Mouse (Mus musculus): ENCODE measurements around the gene Abhd11. TPM values are rescaled to one million over a fixed set of nuclear protein-coding genes. Genes with fewer than 3 reads are reported as not detected.

Gene Abhd11
- polyA plus RNA-seq, 1 experiment from 2014 or later, result 42.7 TPM

GRCm38 (mm10) chr5:135053356-135053755, 44.4 kb downstream of the Abhd11 start:
- H3K4me3 ChIP-seq (ENCODE audit: low read depth, low read length), result no peak overlapping the region
- DNase-seq (ENCODE audit: low spot score) (no peak), ATAC-seq (replicated peaks; ENCODE audit: insufficient number of reproducible peaks, low FRiP score, low TSS enrichment, low read depth) (no peak)
- no peak overlapping the region for H3K9ac ChIP-seq (replicated peaks; ENCODE audit: low read length)
- WGBS, result 91% methylated on average over 12 of the region's 12 CpGs
- H3K27me3 ChIP-seq (ENCODE audit: control insufficient read depth, insufficient read depth, low read length), result no peaks in the 10 kb centered on the region
- H3K27ac ChIP-seq (replicated peaks; ENCODE audit: low read depth, low read length), result no peak overlapping the region
- H3K9me3 ChIP-seq (replicated peaks; ENCODE audit: control insufficient read depth, low read length), result no peaks in the 10 kb centered on the region
- H3K4me1 ChIP-seq (ENCODE audit: control insufficient read depth, insufficient read depth, low read length), result no peaks in the 10 kb centered on the region
- no peak overlapping the region for H3K4me2 ChIP-seq (ENCODE audit: low read depth, low read length)
- H3K36me3 ChIP-seq (replicated peaks; ENCODE audit: control insufficient read depth, insufficient read depth, low read depth, low read length), result no peaks in the 10 kb centered on the region; the same call in none of the 2 replicates

Other genes starting within 250 kb of the Abhd11 start
- gene Tmem270, start 102.4 kb upstream of the Abhd11 start, polyA plus RNA-seq (2014; fragmentation: Nextera tagmentation; extraction: Ambion mirVana), result not detected in 2 replicates
- 3.5 and 3.6 TPM in 2 replicates for gene Cldn13, start 93.6 kb upstream of the Abhd11 start, polyA plus RNA-seq (2014; fragmentation: Nextera tagmentation; extraction: Ambion mirVana)
- gene Mettl27, start 76.8 kb upstream of the Abhd11 start, polyA plus RNA-seq (2014; fragmentation: Nextera tagmentation; extraction: Ambion mirVana), result 9.7 and 15.2 TPM in 2 replicates
- 16.9 and 20.5 TPM in 2 replicates for gene Cldn4, start 62.2 kb upstream of the Abhd11 start, polyA plus RNA-seq (2014; fragmentation: Nextera tagmentation; extraction: Ambion mirVana)
- 7.6 and 11.3 TPM in 2 replicates for gene Cldn3, start 22.9 kb upstream of the Abhd11 start, polyA plus RNA-seq (2014; fragmentation: Nextera tagmentation; extraction: Ambion mirVana)
- 12.1 and 14.2 TPM in 2 replicates for gene Stx1a, start 14.3 kb downstream of the Abhd11 start, polyA plus RNA-seq (2014; fragmentation: Nextera tagmentation; extraction: Ambion mirVana)
- 29.3 and 30.8 TPM in 2 replicates for gene Dnajc30, start 55.0 kb downstream of the Abhd11 start, polyA plus RNA-seq (2014; fragmentation: Nextera tagmentation; extraction: Ambion mirVana)
- gene Bud23, start 55.8 kb downstream of the Abhd11 start, polyA plus RNA-seq (2014; fragmentation: Nextera tagmentation; extraction: Ambion mirVana), result 136 and 146 TPM in 2 replicates
- gene Vps37d, start 69.1 kb downstream of the Abhd11 start, polyA plus RNA-seq (2014; fragmentation: Nextera tagmentation; extraction: Ambion mirVana), result 7.1 and 9.1 TPM in 2 replicates
- 1.9 and 3.7 TPM in 2 replicates for gene Mlxipl, start 80.7 kb downstream of the Abhd11 start, polyA plus RNA-seq (2014; fragmentation: Nextera tagmentation; extraction: Ambion mirVana)
- 20.0 and 20.8 TPM in 2 replicates for gene Tbl2, start 140.5 kb downstream of the Abhd11 start, polyA plus RNA-seq (2014; fragmentation: Nextera tagmentation; extraction: Ambion mirVana)
- 38.5 and 40.2 TPM in 2 replicates for gene Bcl7b, start 159.1 kb downstream of the Abhd11 start, polyA plus RNA-seq (2014; fragmentation: Nextera tagmentation; extraction: Ambion mirVana)
- 60.2 and 65.6 TPM in 2 replicates for gene Baz1b, start 178.1 kb downstream of the Abhd11 start, polyA plus RNA-seq (2014; fragmentation: Nextera tagmentation; extraction: Ambion mirVana)
- gene Fzd9, start 242.1 kb downstream of the Abhd11 start, polyA plus RNA-seq (2014; fragmentation: Nextera tagmentation; extraction: Ambion mirVana), result 3.4 TPM in 2 replicates

Measured in embryonic facial prominence, embryonic 11.5 days (tissue).